ENCODE assay signal across 23 mouse cellular contexts in genomic region chr9:75338016-75338415, GRCm38 (mm10). TPM values are rescaled to one million over a fixed set of nuclear protein-coding genes. Genes with fewer than 3 reads are reported as not detected.
DNase-seq lines count a peak whose midpoint lies in the region; ATAC-seq and TF ChIP-seq lines count a peak whose summit lies in the region.
"Had no signal": no experiment of that assay in that cellular context is flagged by ENCODE, and none has a peak within 500 bp of the region (broad histone marks: within the 10 kb centered on the region; RNA-seq: fewer than 3 reads in every experiment).

No protein-coding gene starts in this region.

- no peaks in the 10 kb centered on the region for H3K27me3 ChIP-seq in midbrain, embryonic 13.5 days
- H3K27me3 ChIP-seq: CH12.LX; limb, embryonic 12.5 days; liver, embryonic 13.5 days; lung, embryonic 15.5 days; stomach, embryonic 15.5 days had no signal

- H3K36me3 ChIP-seq in midbrain, embryonic 13.5 days = peaks cover 83% of the 10 kb centered on the region
- H3K36me3 ChIP-seq: liver, embryonic 13.5 days had no signal

- WGBS in midbrain, embryonic 13.5 days = 94% methylated on average over 6 of the region's 6 CpGs

- ATAC-seq in erythroblast, adult 5-6 weeks (replicated peaks; ENCODE audit: low FRiP score, poor library complexity, severe bottlenecking) = no peak
- no peak for ATAC-seq in midbrain, embryonic 13.5 days
- ATAC-seq: forebrain, embryonic 14.5 days had no signal

- TF ChIP-seq CTCF in layer of hippocampus, adult 2 months (conservative IDR thresholded peaks at IDR 0.05) = no peak

- peak; percentile 72 to 86 for DNase-seq in layer of hippocampus, adult 2 months (ENCODE audit: low spot score in 2 of 2)
- DNase-seq in layer of hippocampus, adult 9-10 months (ENCODE audit: low spot score) = no peak
- DNase-seq in layer of hippocampus, adult 8-10 months (ENCODE audit: low spot score in 2 of 2) = peak; percentile 69 to 76
- peak; percentile 64 to 78 for DNase-seq in left cerebral cortex, postnatal 36 days (ENCODE audit: low spot score in 2 of 2)
- DNase-seq in spleen, postnatal 10 days (ENCODE audit: low spot score in 2 of 2) = no peak
- DNase-seq: cerebellum, adult 11 months; gastrocnemius, postnatal 14 days; kidney, adult 2 months; kidney, postnatal 25 days; liver, embryonic 13.5 days had no signal

- H3K27ac ChIP-seq in layer of hippocampus, adult 2 months = peak overlapping the region; percentile 62; the same call in 1 of the 2 replicates
- H3K27ac ChIP-seq in midbrain, embryonic 13.5 days = no peak overlapping the region
- H3K27ac ChIP-seq: limb, embryonic 12.5 days; liver, embryonic 13.5 days; lung, embryonic 15.5 days; stomach, embryonic 15.5 days had no signal

- H3K9ac ChIP-seq in midbrain, embryonic 13.5 days (replicated peaks) = no peak overlapping the region
- H3K9ac ChIP-seq: limb, embryonic 12.5 days; liver, embryonic 13.5 days; lung, embryonic 15.5 days; stomach, embryonic 15.5 days had no signal

- intact Hi-C loops in left cerebral cortex, postnatal 36 days (cut with DNase I) = no loop called here

- no peaks in the 10 kb centered on the region for H3K9me3 ChIP-seq in midbrain, embryonic 13.5 days
- H3K9me3 ChIP-seq: limb, embryonic 12.5 days; liver, embryonic 13.5 days; lung, embryonic 15.5 days; stomach, embryonic 15.5 days had no signal

- no peak overlapping the region for H3K4me3 ChIP-seq in layer of hippocampus, adult 2 months
- no peak overlapping the region for H3K4me3 ChIP-seq in midbrain, embryonic 13.5 days (replicated peaks)
- H3K4me3 ChIP-seq: limb, embryonic 12.5 days; liver, embryonic 13.5 days; lung, embryonic 15.5 days; stomach, embryonic 15.5 days had no signal

- no peaks in the 10 kb centered on the region for H3K4me1 ChIP-seq in midbrain, embryonic 13.5 days (replicated peaks)
- H3K4me1 ChIP-seq: limb, embryonic 12.5 days; liver, embryonic 13.5 days; lung, embryonic 15.5 days; stomach, embryonic 15.5 days had no signal

- H3K4me2 ChIP-seq in midbrain, embryonic 13.5 days (replicated peaks) = no peak overlapping the region
- H3K4me2 ChIP-seq: limb, embryonic 12.5 days; liver, embryonic 13.5 days; lung, embryonic 15.5 days; stomach, embryonic 15.5 days had no signal

RNA-seq across cellular contexts. Expression of gene Bcl2l10, which starts 9.5 kb away (rescaled TPM):
- not detected for total RNA-seq in layer of hippocampus, adult 2 months (2021)
- under 1 TPM in 2 of 4 experiments, not detected in 2; 0.39 to 0.43 TPM for total RNA-seq in layer of hippocampus, adult 8-10 months (2022)
- total RNA-seq in left cerebral cortex, postnatal 36 days (2021) = not detected
- not detected in 2 replicates for total RNA-seq in erythroblast, adult 5-6 weeks (2015; ENCODE audit: low replicate concordance)
- not detected in 2 replicates for total RNA-seq in erythroblast, adult 5-6 weeks (2017; ENCODE audit: low replicate concordance)
- polyA plus RNA-seq in midbrain, embryonic 13.5 days (2015; fragmentation: Nextera tagmentation; extraction: Ambion mirVana) = not detected in 2 replicates
- total RNA-seq: CH12.LX; gastrocnemius, postnatal 14 days; megakaryocyte-erythroid progenitor cell, adult 5-6 weeks; midbrain, postnatal 0 days had no signal
- polyA plus RNA-seq: forebrain, embryonic 14.5 days; heart, postnatal 0 days; hindbrain, embryonic 11.5 days; limb, embryonic 12.5 days; liver, embryonic 13.5 days; lung, embryonic 15.5 days; midbrain, postnatal 0 days; small intestine, adult 2 months; stomach, embryonic 15.5 days; thymus, postnatal 0 days had no signal

RNA-seq across cellular contexts. Expression of gene Gnb5, which starts 31.9 kb away (rescaled TPM):
- 100 to 1,000 TPM; 125 to 127 TPM for total RNA-seq in layer of hippocampus, adult 2 months (2021)
- 100 to 1,000 TPM; 110 to 135 (median 125) TPM for total RNA-seq in layer of hippocampus, adult 8-10 months (2022)
- total RNA-seq in left cerebral cortex, postnatal 36 days (2021) = 100 to 1,000 TPM; 149 to 158 TPM
- not detected in 2 replicates for total RNA-seq in erythroblast, adult 5-6 weeks (2015; ENCODE audit: low replicate concordance)
- total RNA-seq in erythroblast, adult 5-6 weeks (2017; ENCODE audit: low replicate concordance) = 0.43 TPM in 1 of 2 replicates, not detected in the other
- polyA plus RNA-seq in midbrain, embryonic 13.5 days (2015; fragmentation: Nextera tagmentation; extraction: Ambion mirVana) = 46.4 and 50.2 TPM in 2 replicates

Comparison
In these comparisons a context has a peak if more than half of its experiments do, and no peak if none do; other contexts are left out.
1. DNase-seq: peak in layer of hippocampus, adult 2 months (2 of 2), layer of hippocampus, adult 8-10 months (2 of 2) and left cerebral cortex, postnatal 36 days (2 of 2); none in layer of hippocampus, adult 9-10 months (single experiment) and spleen, postnatal 10 days (0 of 2).
2. RNA of gene Gnb5, which starts 31.9 kb away (total RNA-seq): 149 to 158 TPM in left cerebral cortex, postnatal 36 days, 110 to 135 TPM in layer of hippocampus, adult 8-10 months and 125 to 127 TPM in layer of hippocampus, adult 2 months; 0.43 TPM in erythroblast, adult 5-6 weeks; every median in the first group is over 10 times any median in the second.